Mouse (Mus musculus) ES-E14 (cell line): ENCODE data around the gene Tada3.

Source experiments
- MAFK ChIP-seq: IDR thresholded peaks from 2 replicates; pipeline ENCODE4 v1.6.1; 2014; ENCODE audit warnings: mild to moderate bottlenecking, low read depth, low read length, inconsistent platforms; ENCODE audit not compliant: insufficient read depth
- ZC3H11A ChIP-seq: IDR thresholded peaks from 2 replicates; pipeline ENCODE4 v1.6.1; 2012; ENCODE audit warnings: low read depth, mild to moderate bottlenecking, inconsistent platforms, low read length, borderline replicate concordance
- ZNF384 ChIP-seq: IDR thresholded peaks from 2 replicates; pipeline ENCODE4 v1.6.1; 2012; ENCODE audit warnings: low read depth, low read length, inconsistent platforms

DNA sequence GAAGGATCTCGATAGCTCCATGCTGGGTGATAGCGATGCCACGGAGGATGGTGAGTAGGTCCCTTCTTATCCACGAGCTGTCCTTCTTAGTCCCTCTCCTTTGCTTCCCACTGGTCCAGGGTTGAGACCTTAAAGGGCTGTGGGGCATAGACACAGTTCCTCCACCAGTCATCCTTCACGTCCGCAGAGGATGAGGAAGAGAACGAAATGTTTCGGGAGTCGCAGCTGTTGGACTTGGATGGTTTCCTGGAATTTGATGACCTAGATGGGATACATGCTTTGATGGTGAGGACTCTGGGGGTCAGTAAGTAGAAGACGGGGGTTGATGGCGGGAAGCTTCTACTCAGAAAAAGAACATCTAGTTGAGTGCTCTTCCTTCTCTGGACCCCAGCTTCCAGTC lies 17.1 kb upstream of the Tada3 start:
- no peak for TF ChIP-seq ZC3H11A
- no peak for TF ChIP-seq ZNF384
- TF ChIP-seq MAFK, result no peak
